Mouse (Mus musculus): Measurements from ENCODE around the gene B3galnt2. TPM values are rescaled to one million over a fixed set of nuclear protein-coding genes. Genes with fewer than 3 reads are reported as not detected.
"Not testable (repeated sequence)": the region's sequence is repeated elsewhere in the genome, so short reads cannot be mapped to it uniquely, and the experiment has no call there.

B3galnt2 gene
- polyA plus RNA-seq (2012; rRNA removed) = 14.7 and 28.6 TPM in 2 replicates

DNA sequence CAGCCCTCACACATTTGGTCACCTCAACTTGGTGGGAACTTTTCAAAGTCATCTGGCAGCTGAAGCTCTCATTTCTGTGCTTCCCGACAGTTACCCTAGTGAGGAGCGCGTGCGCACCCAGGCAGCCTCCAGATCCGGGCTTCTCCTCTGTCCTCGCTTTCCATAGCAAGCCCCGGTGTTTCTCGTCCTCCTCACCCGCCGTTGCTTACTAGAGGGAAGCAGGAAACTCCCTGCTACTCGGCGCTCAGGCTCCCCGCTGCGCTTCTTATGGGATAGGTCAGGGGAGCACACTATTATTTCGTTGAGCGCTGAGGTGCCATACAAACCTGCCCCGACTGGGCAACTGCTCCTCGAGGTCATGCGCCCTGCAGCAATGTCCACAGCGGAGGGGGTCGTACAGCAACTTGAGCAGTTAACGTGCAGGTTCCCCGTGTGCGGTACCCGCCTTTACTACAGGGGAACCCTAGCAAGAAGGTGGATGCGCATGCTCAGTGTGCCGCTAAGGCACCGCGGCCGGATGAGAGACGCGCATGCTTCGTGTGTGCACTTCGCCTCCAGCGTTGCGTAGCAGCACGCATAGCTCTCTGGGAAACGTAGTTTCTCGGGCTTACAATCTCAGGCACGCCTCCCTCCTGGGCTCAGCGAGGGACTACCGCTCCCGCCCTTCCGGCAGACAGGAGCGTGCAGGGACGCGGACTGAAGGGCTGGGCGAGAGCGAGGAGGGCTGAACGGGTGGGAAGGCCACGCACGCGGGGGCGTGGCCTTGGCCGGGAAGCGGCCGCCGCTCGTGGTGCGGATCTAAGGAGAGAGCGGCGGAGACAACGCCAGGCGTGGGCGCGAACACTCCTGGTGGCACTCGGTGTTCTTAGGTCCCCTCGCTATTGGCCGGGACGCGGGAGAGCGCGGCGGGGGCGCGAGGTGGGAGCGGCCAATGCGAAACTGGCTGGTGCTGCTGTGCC, at the start of gene B3galnt2:
Gene B3galnt2, plus strand, starts transcription at position 596 of the 959 bp plus-strand sequence.
- DNase-seq (ENCODE audit: low read depth, low spot score) = peak; percentile 99
- WGBS = under 1% methylated on average over 78 of the region's 78 CpGs

DNA sequence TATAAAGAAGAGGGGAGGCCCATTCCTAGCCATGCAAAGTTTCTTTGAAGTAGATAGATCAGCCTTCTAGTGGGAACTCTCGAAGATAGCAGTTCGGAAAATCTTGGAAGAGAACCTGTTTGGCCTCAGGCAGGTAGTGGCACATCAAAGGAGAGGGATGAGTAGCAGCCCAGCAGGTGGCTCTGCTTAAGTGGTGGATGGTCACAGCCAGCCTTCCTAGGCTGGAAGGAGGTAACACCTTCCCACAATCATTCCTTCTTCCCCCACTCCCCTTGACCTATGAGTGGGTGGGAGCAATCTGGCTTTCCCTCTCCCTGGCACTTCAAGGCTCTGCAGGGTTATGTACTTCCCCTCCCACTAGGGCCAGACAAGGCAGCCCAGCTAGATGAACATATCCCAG, 42.9 kb upstream of the B3galnt2 start:
- DNase-seq (ENCODE audit: low read depth, low spot score) = no peak
- WGBS = 19% methylated on average over 2 of the region's 2 CpGs

DNA sequence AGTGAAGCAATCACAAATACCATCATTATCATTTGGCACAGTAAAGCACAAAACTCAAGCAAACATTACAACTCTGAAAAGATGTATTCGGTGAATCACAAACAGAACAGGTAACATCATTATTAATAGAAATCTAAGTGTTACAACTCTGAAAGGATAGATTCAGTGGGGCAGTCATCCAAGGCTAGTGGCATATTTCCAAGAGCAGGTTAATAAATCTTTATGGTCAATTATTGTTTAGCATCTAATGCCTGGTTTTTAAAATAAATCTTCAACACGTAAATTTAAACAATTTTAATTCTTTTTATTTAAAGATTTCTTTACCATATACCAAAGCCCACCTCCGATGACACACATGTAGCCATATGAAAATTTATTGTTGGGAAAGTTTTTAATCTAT, 34.9 kb upstream of the B3galnt2 start:
- DNase-seq (ENCODE audit: low read depth, low spot score) = no peak
- WGBS = 87% methylated on average over 3 of the region's 3 CpGs

DNA sequence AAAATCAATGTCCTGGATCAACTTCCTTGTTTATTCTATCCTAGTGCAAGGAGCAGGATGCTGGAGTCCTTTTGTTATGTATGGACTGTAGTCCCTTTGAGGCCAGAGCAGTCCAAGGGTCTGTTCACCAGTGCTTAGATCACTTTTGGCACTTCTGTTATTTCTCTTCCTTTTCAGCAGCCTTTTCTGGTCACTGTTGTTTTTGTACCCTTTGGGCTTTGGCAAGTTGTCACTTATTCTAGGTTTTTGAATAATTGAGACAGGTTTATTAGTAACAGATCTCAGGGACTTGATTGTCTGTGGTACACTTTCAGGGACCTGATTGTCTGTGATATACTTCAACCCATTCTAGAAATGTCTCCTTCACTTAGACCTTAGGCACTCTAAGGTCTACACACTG, 31.7 kb upstream of the B3galnt2 start:
- no peak for DNase-seq (ENCODE audit: low read depth, low spot score)

DNA sequence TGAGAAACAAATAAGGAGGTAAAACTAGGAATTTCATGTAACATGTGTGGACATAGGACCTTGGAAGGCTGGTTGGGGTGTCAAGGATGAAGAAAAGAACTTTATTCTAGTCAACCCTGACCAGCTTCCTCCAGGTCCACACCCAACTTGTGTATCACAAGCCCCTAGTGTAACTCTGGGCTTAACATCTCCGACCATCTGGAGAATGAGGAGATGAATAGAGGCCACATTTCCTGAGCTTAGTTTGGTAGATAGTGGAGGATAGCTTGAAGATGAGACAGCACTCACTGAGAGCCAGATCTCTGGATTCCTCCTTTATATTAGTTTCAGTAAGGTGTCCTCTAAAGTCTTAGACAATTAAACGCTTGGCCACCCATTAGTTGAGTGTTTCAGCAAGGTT, 24.3 kb upstream of the B3galnt2 start:
- 76% methylated on average over 2 of the region's 2 CpGs for WGBS

DNA sequence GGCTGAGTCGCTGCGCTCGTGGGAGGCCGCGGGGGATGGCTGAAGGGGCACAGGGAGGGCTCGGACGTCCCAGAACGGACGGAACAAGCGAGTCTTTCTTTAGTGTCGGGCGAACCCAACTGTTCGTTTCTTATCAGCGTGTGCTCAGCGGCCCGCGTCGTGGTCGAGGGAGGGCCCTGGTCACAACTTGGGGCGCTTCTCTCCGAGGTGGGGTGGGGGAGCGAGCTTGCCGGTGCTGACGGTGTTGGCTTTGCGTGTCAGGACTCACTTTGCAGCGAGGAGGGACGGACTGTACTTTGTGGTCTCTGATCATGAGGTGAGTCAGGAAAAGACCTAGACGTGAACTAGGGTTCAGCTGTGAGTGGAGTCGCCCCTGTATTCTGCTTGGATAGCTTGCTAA, 662 bp downstream of the B3galnt2 start:
- WGBS = under 1% methylated on average over 29 of the region's 29 CpGs
- DNase-seq (ENCODE audit: low read depth, low spot score) = no peak

More for the DNA sequence above, 24.3 kb upstream of the B3galnt2 start:
- DNase-seq (ENCODE audit: low read depth, low spot score) = no peak

DNA sequence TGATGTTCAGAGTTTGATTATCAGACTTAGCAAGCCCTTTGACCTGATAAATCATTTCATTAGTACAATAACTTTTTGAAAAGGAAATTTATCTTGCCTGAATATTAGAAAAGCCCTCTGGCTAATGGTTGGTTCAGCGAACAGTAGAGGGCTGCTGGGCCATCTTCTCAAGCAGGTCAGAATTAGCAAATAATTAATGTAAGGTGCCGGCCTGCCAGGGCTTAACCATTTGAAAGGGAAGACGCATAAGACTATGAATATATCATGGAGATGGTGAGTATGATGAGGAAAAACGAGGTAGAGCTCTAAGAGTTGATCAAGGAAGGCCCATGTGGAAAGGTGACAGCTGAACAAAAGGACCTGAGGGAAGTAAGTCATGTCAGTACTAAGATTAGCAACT, 2.4 kb downstream of the B3galnt2 start:
- no peak for DNase-seq (ENCODE audit: low read depth, low spot score)
- WGBS = 86% methylated on average over 4 of the region's 4 CpGs

DNA sequence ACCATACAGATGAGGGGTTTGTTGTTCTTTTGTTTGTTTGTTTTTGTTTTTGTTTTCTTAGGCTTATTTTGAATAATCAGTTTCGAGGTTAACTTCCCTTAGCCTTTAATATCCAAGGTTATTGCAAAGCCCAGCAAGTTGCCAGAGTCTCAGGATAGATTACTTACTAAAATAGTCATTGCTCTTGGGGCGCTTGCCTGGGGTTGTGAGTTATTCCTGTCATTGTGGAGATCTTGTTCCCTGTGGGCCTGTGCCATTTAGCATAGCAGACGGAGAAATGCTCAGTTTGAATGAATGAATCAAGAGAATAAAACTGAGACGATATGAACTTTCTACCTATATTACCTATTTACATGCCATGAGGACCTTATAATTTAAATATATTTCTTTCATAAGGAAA, 5.9 kb downstream of the B3galnt2 start:
- no peak for DNase-seq (ENCODE audit: low read depth, low spot score)
- 88% methylated on average over 4 of the region's 4 CpGs for WGBS

DNA sequence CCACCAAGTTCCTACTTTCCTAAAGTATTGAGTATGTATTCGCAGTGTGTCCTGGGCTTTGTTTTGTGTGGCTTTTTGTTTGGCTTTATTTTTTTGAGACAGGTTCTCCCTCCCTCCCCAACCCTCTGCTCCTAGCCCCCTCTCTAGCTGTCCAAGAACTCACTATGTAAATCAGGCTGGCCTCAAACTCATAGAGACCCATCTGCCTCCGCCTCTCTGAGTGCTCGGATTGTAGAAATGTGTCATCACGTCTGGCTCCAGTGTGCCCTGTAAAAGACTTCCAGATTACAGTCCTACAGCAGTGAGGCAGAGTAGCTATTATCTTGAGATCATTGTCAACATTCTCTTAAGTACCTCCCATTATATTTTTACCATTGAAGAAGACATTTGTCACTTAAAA, 6.8 kb downstream of the B3galnt2 start:
- DNase-seq (ENCODE audit: low read depth, low spot score) = no peak
- 70% methylated on average over 4 of the region's 4 CpGs for WGBS

DNA sequence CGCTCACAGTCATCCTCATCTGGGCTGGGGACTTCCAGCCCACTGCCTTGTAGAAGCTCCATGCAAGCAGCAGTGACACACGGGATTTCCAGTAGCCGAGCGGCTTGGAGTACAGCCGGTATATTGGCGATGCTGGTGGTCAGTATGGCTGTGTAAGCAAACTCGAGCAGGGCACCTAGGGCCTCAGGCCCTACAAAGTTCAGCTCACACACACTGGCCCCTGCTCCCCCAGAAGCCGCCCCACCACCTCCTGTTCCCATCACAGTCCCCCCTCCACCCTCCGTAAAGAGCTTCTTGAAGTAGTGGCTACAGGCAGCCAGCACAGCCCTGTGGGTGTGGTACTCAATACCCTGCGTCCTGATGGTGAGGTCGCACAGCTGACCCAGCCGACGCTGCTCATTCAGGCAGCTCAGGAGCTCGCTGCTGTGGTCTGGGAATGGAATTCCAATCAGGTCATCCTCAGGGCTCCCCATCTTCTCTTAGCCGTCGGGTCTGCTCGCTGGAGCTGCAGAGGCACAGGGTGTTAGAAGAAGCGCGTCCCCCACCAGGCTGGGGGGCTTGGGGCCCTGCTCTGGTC, 11.2 kb downstream of the B3galnt2 start:
- 80% methylated on average over 19 of the region's 19 CpGs for WGBS
- DNase-seq (ENCODE audit: low read depth, low spot score) = no peak

DNA sequence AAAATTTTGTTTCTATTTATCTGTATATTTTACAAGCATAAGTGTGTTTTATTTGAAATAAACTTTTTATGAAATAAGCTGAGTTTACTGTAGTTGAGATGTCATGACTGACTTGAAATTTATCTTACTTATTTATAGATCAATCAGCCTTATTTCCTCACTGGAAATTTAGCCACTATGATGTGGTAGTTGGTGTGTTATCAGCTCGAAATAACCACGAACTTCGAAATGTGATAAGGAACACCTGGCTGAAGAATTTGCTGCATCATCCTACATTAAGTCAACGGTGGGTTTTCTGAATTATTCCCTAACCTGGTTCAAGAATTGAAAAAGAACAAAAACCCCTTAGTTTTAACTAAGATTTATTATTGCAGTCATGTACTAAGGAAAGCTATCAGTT, 11.9 kb downstream of the B3galnt2 start:
- WGBS = 28% methylated on average over 4 of the region's 4 CpGs
- DNase-seq (ENCODE audit: low read depth, low spot score) = no peak

DNA sequence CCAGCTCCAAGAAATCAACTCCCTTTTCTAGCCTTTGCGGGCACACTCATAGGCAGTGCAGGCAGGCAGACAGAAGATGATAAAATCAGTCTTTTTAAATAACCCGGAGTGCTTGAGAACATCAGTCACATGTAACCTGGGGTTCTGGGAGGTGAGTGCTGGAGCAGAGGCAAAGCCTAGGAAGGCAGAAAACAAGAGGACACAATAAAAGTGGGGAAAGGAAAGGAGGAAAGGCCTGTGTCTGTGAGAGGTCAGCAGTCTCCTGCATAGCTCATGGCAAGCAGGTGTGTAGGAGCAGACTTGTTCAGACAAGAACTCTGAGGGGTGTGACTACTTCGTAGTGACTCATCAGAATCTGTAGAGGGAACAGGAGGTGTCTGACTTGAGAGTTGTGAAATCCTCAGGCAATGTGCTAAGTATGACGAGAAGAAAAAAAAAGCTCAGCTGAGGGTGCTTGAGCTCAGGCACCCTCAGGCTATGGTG, 14.4 kb downstream of the B3galnt2 start:
- WGBS = 38% methylated on average over 4 of the region's 4 CpGs
- DNase-seq (ENCODE audit: low read depth, low spot score) = no peak

DNA sequence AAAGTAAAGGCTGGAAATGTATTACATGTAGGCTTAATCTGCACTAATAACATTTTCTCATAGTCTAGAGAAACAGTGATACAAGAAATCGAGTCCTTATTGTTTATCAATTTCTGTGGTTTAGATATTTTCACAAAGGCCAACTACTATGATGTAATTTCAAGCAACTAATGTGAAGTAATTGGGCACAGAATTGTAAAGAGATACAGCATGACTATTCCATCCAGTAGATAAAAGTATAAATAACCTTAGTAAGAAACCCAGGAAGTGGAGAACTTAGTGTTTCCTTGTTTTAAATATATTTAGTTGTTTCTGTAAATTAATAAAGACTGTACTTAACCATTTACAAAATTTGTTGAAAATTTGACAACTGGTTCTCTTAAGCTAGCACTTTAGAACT, 15.5 kb downstream of the B3galnt2 start:
- WGBS = 93% methylated on average over 1 of the region's 1 CpGs
- DNase-seq (ENCODE audit: low read depth, low spot score) = no peak

DNA sequence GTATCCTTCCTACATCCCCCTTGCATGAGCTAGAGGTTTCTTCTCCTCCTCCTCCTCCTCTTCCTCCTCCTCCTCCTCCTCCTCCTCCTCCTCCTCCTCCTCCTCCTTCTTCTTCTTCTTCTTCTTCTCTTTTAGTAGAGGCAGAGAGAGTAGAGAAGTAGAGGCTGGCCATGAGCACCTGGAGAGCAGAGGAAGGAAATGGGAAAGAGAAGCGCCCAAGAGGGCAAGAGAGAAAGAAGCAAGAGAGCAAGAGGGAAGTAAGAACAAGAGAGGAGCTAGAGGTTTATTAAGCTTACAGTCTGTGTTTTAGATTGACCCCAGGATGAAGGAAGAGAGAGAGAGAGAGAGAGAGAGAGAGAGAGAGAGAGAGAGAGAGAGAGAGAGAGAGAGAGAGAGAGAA, 27.6 kb downstream of the B3galnt2 start:
- not testable (repeated sequence) for DNase-seq (ENCODE audit: low read depth, low spot score)
- WGBS = 88% methylated on average over 1 of the region's 1 CpGs

DNA sequence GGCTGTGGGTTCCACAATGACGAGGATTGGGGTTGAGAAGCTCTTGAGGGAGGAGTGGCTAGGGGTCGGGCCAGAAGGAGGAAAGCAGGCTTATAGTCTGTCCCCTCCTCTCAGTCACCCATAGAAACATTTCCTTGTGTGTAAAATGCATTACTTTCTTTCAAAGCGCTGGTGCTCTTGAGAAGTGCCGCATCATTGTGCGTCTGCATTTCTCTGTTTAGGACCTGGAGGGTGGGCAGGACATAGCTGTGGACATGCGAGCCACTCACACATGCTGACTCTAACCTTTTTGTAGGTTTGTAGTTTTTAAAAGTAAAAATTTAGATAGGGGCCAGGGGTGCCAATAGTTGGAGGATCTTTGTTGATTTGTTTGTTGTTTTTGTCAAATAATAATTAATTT, 29.3 kb downstream of the B3galnt2 start:
- no peak for DNase-seq (ENCODE audit: low read depth, low spot score)
- WGBS = 86% methylated on average over 6 of the region's 6 CpGs

DNA sequence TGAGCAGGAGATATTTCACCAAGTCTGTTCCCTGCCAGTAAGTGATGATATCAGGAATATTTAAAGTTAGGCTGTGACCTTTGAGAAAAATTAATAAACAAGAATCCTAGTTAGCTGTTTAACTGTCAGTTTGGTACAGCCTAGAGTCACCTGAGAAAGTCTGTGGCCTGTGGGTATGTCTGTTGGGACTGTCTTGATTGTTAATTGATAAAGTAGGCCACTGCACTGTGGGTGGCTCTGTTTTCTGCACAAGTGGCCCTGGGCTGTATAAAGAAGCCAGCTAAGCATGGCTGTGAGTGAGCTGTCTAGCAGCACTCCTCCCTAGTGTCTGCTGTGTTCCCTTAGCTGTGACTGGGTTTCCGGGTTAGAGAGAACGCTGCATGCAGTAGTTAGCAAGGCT, 34.9 kb downstream of the B3galnt2 start:
- WGBS = 49% methylated on average over 2 of the region's 2 CpGs
- DNase-seq (ENCODE audit: low read depth, low spot score) = no peak

DNA sequence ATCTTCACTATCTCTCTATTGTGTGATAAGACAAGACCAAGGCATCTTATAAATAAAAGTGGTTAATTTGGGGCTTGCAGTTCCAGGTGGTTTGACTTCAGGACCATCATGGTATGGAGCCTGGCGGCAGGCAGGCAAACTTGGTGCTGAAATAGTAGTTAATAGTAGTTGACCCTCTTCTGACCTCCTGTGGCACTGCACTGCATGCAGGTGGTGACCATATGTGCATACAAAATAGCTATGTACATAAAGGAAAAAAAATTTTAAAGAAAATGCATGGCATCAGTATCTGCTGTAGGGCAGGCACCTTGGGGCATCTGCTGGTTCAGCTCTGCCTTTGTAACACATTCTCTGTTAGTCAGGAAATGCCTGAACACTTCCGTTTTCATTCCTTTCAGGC, 36.1 kb downstream of the B3galnt2 start:
- WGBS = 80% methylated on average over 2 of the region's 2 CpGs
- DNase-seq (ENCODE audit: low read depth, low spot score) = no peak

DNA sequence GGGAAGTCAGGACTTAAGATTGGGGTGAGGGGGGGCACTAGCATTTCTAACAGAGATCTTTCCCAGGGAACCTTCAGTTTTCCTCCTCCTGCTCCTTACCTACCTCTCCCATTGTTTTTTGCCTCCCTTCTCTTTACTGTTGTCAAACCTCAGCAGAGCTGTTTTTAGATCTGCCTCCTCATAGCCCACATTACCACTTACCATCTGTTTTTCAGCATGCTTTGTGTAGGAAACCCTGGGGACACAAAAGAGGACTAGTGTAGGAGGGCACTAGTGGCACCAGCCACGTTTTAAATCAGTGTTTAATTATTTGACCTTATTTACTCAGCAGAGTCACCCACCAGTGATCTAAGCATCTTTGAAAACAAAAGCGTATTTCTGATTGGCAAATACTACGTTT, 38.8 kb downstream of the B3galnt2 start:
- no peak for DNase-seq (ENCODE audit: low read depth, low spot score)
- WGBS = 70% methylated on average over 3 of the region's 3 CpGs

DNA sequence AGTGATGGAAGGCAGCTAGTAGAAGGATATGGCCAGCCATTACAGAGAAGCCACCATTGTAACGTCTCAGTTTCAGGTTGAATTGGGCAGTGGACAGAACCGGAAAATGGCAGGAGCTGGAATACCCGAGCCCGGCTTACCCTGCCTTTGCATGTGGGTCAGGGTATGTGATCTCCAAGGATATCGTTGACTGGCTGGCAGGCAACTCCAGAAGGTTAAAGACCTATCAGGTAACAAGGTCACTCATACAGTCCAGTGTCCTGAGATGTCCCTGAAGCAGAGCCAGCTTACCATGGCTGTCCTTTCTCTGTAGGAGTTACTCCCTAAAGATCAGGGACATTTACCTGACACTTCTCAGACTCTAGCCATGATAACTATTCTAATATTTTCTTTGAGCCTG, 40.8 kb downstream of the B3galnt2 start:
- 92% methylated on average over 5 of the region's 5 CpGs for WGBS
- DNase-seq (ENCODE audit: low read depth, low spot score) = no peak

DNA sequence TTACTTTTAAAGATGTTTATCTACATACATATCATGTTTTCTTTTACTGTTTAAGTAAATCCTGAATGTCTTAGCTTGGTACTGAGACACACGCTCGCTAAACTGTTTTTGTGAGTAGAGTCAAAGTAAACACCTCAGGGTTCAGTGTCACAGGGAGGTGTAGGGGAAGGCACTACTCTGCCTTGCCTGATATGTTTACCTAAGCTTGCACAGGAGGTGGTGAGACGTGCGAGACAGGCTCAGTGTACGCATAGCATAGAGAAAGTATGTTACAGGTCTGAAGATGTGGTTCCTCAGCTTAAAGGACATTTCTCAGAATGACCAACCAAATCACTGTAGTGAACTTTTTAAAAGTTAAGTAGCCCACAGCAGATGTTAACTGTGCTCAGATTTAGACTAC, 43.2 kb downstream of the B3galnt2 start:
- no peak for DNase-seq (ENCODE audit: low read depth, low spot score)
- WGBS = 61% methylated on average over 5 of the region's 5 CpGs

DNA sequence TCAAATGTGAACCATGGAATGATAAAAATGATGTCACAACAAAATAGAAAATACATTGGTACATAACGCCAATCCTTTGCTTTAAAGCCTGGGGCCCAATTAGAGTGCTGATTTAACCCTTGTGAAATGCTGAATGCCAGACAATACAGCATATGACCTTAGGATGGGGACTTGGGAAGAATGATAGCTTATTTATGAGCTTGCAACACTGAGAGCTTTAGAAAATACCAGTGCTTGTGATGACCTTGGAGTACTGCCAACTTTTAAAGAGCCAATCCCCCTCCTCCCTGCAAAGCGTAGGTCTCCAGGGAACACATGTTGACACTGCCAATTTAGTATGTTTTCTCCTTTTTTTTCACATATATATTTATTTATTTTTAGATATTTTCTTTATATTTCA, 48.4 kb downstream of the B3galnt2 start:
- DNase-seq (ENCODE audit: low read depth, low spot score) = no peak
- 75% methylated on average over 2 of the region's 2 CpGs for WGBS
